Mouse (Mus musculus) spleen, adult 12 weeks (tissue): ENCODE measurements around the gene Pakap.

Experiments used
- DNase-seq: peaks from one replicate; pipeline ENCODE4 v3.0.0; 2022; ENCODE audit warnings: low spot score

Gene Pakap

DNA sequence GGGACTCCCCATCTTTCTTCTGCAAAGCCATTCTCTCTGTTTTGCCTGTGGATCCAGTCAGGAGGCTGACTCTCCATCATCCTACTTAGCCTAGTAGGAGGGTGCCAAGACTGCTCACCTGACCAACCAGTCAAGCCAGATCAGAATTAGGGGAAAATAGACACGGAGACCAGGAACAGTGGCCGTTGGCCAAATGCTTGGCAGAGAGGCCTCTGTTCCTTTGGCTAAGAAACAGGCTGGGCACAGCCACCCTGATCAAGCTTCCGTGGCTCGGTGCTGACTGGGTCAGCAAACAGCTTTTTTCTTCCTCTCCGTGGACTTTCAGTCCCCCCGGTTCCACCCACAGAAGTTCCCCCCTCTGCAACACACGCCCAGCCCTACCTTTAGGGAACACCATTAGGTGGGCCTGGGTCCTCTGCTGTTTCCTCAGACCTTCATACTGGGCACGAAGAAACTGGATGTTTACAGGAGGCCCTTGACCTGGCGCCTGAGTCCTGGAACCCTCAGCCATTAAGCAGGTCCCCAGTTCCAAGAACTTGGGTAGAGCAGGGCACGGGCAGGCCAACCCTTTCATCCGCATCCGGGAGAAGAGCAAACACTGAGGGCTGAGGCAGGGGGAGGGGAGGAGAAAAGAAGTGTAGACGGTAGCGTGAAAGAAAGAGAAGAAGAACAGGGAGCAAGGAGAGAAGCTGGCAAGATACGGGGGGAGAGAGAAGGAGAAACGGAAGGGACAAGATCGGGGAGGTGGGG lies 347.4 kb downstream of the Pakap start:
- no peak for DNase-seq

GRCm38 (mm10) chr4:57916201-57916661 lies 348.3 kb downstream of the Pakap start, which contains the start of gene D630039A03Rik:
D630039A03Rik (minus strand) TSS chr4:57916297.
- DNase-seq, result no peak

DNA sequence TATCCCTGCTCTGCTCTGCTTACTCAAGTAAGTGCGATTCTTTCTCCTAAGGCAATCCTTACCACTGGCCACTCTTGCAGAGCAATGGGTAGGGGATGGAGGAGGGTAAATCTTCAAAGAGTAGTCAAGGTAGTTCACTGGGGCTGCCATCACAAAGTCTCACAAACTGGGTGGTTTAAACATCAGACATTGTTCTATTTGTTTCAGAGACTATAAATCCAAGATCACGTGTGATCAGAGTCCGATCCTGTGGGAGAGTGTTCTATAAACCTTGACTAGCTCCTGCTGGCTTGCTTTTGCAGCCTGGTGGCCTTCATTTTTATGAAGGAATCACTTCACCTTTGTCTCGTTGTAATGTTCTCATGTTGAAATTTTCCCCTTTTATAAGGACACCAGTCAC lies 348.7 kb downstream of the Pakap start:
- no peak for DNase-seq

GRCm38 (mm10) chr4:57919494-57920423 lies 351.8 kb downstream of the Pakap start:
- no peak for DNase-seq

GRCm38 (mm10) chr4:57920522-57920921 lies 352.5 kb downstream of the Pakap start:
- DNase-seq, result no peak

- no peak for DNase-seq
Observed at GRCm38 (mm10) chr4:57922171-57922570, 354.2 kb downstream of the Pakap start.

DNA sequence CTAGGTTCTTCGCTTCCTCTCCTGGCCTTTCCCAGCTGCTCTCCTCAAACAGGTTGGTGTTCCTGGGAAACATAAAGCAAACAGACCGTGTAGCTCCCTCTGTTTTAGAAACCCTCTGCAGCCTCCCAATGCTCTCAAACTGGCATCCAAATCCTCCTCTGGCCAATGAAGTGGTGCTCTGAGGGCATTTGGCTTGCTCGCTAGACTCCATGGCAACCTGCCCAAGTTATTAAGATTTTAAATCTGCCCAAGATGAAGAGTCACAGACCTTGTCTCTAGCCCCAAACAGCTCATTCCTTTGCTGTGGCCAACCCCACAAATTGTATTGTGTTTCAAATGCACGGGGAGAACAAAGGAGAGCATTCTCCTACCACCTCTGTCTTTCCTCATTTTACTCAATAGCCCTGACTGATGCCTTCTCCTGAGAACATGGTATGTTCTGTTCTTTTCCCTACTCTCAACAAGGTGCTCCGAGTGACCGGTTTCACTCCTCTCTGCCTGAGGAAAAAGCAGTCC lies 356.6 kb downstream of the Pakap start:
- no peak for DNase-seq

GRCm38 (mm10) chr4:57927464-57928205 lies 359.7 kb downstream of the Pakap start:
- no peak for DNase-seq

- no peak for DNase-seq
Observed at GRCm38 (mm10) chr4:57930559-57931170, 362.7 kb downstream of the Pakap start.

GRCm38 (mm10) chr4:57934181-57934580 lies 366.2 kb downstream of the Pakap start:
- no peak for DNase-seq

- no peak for DNase-seq
Observed at GRCm38 (mm10) chr4:57937292-57937691, 369.3 kb downstream of the Pakap start.

DNA sequence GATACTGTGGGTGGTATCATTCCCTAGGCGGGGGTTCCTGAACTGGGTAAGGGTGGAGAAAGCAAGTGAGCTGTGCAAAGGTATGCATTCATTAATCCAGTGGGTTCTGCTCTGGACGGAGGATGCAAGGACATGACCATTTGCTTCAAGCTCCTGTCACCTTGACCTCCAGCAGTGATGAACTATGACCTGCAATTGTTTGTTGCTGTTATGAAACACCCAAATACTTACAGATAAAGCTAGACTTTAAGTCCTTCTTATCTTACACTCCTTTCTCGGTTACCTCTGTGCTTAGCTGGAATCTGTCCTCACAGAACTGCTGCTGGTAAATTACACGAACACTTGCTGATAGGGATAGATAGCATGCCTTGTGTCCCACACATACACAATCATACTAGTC lies 372.7 kb downstream of the Pakap start:
- DNase-seq, result no peak

DNA sequence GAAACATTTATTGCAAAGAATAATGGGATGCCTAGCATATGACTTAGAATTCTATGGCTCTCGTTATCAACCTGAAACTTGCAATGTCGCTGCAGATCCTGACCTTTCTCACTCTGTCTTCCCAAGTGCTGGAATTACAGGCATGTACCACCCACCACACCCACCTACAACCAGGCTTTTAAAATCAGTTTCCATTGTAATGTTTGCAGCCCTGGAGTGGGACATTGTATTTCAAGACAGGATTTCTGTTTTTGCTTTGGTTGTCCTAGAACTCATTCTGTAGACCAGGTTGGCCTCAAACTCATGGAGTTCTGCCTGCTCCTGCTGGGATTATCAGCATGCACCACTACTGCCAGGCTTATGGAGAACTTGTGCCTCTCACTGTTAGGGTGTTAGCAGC lies 374.9 kb downstream of the Pakap start:
- DNase-seq, result no peak
